Mouse (Mus musculus): Measurements from ENCODE around the gene Snx5. TPM values are rescaled to one million over a fixed set of nuclear protein-coding genes. Genes with fewer than 3 reads are reported as not detected.

Snx5 gene
- polyA plus RNA-seq, 1 experiment from 2014 or later, result 132 TPM

DNA sequence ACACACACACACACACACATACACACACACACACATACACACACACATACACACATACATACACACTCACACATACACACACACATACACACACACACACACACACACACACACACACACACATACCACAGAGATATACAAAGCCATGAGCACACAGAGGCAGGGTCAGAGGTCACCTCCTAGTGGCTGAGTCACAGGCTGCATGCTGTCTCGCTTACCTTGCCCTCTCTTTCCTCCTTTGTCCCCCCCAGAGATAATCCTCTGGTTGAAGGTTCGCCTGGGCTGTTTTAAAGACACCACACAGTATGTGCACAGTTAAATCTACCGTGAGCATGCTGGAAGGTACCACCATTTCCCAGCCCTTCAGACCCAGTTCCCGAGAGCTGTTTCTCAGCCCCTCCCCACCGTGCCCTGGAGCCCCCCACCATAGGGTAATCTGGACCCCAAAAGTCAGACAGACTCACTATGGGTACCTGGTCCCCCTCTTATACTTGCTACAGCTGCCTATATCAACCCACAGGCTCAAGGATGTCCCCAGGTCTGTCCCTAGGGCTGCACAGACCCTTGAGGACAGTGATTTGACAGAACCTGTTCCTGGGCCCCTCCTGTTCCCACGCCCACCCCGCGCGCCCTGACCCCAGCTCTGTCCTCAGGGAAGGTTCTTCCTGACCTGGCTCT is 56.1 kb downstream of the Snx5 start:
- no peak for ATAC-seq (ENCODE audit: insufficient number of reproducible peaks, insufficient read depth, low FRiP score, low TSS enrichment)
- Histone ChIP-seq H3K4me2 (replicated peaks) (peak overlapping the region; percentile 26; the same call in 1 of the 2 replicates), H3K36me3 (no peaks in the 10 kb centered on the region), H3K4me1 (peaks cover 11% of the 10 kb centered on the region), H3K9ac (no peak overlapping the region), H3K27ac (peak overlapping the region; percentile 72), H3K9me3 (no peaks in the 10 kb centered on the region), H3K27me3 (no peaks in the 10 kb centered on the region), H3K4me3 (no peak overlapping the region)
- 56% methylated on average over 9 of the region's 9 CpGs for WGBS

DNA sequence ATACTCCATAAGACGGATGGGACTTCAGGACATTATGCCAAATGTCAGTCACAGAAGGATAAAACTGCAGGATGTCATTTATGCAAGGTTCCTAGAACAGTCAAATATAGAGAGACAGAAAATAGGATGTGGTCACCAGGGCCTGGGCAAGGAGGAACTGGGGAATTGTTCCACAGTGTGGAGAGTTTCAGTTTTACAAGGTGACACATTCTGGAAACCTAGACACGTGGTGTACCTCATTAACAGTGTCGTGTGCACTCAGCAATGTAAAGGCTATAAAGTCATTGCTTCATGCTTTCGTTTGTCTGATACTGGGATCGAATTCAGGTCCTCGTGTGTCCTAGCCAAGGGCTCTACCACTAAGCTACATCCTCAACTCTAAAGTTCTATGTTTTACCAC is 56.9 kb downstream of the Snx5 start:
- H3K4me3 ChIP-seq, result no peak overlapping the region
- no peaks in the 10 kb centered on the region for H3K27me3 ChIP-seq
- ATAC-seq (ENCODE audit: insufficient number of reproducible peaks, insufficient read depth, low FRiP score, low TSS enrichment), result no peak
- no peaks in the 10 kb centered on the region for H3K9me3 ChIP-seq
- H3K4me2 ChIP-seq (replicated peaks), result no peak overlapping the region
- H3K4me1 ChIP-seq, result peaks cover 11% of the 10 kb centered on the region
- 86% methylated on average over 6 of the region's 6 CpGs for WGBS
- H3K36me3 ChIP-seq, result no peaks in the 10 kb centered on the region
- no peak overlapping the region for H3K9ac ChIP-seq
- no peak overlapping the region for H3K27ac ChIP-seq

GRCm38 (mm10) chr2:144209425-144209824 is 61.3 kb downstream of the Snx5 start:
- Histone ChIP-seq H3K4me2 (replicated peaks) (no peak overlapping the region), H3K27me3 (no peaks in the 10 kb centered on the region), H3K9me3 (no peaks in the 10 kb centered on the region), H3K9ac (no peak overlapping the region), H3K36me3 (no peaks in the 10 kb centered on the region), H3K4me3 (no peak overlapping the region), H3K4me1 (peaks cover 5% of the 10 kb centered on the region), H3K27ac (no peak overlapping the region)
- no peak for ATAC-seq (ENCODE audit: insufficient number of reproducible peaks, insufficient read depth, low FRiP score, low TSS enrichment)
- 83% methylated on average over 3 of the region's 3 CpGs for WGBS

DNA sequence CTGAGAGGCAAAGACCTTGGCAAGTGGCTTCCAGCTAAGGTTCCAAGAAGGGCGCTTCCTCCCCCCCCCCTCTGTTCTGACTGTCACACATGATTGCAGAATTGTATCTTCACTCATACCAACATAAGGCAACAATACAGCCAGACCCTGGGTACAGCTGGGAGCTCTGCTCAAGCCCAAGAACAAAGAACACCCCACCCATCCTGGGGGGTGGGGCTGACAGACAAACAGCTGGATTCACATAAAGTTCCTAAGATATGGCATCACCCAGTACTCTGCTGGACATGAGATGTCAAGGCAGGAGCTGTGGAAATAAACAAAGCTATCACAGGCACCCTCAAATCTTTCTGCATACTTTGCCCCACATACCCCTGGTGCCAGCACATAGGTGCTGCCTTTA is 63.3 kb downstream of the Snx5 start:
- Histone ChIP-seq H3K36me3 (no peaks in the 10 kb centered on the region), H3K9ac (no peak overlapping the region), H3K27ac (no peak overlapping the region), H3K4me2 (replicated peaks) (no peak overlapping the region), H3K4me1 (peaks cover 7% of the 10 kb centered on the region), H3K9me3 (no peaks in the 10 kb centered on the region), H3K4me3 (no peak overlapping the region), H3K27me3 (no peaks in the 10 kb centered on the region)
- 0 out of 2 replicates have a peak, but pooled peaks have one; percentile 32 for ATAC-seq (ENCODE audit: insufficient number of reproducible peaks, insufficient read depth, low FRiP score, low TSS enrichment)
- 81% methylated on average over 1 of the region's 1 CpGs for WGBS

DNA sequence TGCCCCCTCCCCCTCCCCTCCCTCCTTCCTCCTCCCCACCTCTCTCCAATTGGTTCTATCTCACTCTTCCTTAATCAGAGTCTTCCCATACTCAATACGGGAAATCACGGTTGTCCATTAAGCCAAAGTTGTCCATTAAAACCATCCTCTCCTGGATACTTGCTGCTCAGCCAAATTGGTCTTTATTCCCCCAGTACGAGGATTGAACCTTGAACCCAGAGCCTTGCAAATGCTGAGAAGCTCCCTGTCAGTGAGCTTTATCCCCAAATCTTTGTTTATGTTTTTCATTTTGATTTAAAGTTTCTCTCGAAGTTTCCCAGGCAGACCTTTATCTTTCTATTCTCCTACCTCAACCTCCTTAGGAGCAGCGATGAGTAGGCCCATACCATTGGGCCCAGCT is 67.7 kb downstream of the Snx5 start:
- 84% methylated on average over 5 of the region's 5 CpGs for WGBS
- Histone ChIP-seq H3K9me3 (no peaks in the 10 kb centered on the region), H3K36me3 (no peaks in the 10 kb centered on the region), H3K27ac (no peak overlapping the region), H3K4me2 (replicated peaks) (no peak overlapping the region), H3K4me3 (no peak overlapping the region), H3K9ac (no peak overlapping the region), H3K27me3 (no peaks in the 10 kb centered on the region), H3K4me1 (peaks cover 7% of the 10 kb centered on the region)
- ATAC-seq (ENCODE audit: insufficient number of reproducible peaks, insufficient read depth, low FRiP score, low TSS enrichment), result no peak

DNA sequence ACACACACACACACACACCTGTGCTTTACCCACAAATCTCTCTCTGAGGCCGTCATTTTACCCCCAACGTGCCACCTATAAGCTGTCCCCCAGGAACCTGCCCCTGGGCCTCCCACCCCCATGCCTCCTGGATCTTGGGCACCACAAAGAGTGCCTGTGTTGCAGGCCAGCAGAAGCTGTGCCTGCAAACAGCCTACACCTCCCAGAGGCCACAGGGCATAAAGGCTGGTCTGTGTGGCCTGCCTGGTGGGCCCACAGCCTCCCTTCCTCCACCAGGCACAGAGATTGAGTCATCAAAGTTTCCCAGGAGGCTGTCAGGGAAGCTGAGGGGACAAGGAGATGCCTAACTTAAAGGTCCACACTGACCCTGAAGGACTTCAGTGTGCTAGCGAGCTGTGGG is 68.1 kb downstream of the Snx5 start:
- no peaks in the 10 kb centered on the region for H3K9me3 ChIP-seq
- no peak overlapping the region for H3K4me2 ChIP-seq (replicated peaks)
- ATAC-seq (ENCODE audit: insufficient number of reproducible peaks, insufficient read depth, low FRiP score, low TSS enrichment), result no peak
- 49% methylated on average over 3 of the region's 3 CpGs for WGBS
- no peak overlapping the region for H3K9ac ChIP-seq
- peaks cover 7% of the 10 kb centered on the region for H3K4me1 ChIP-seq
- H3K27me3 ChIP-seq, result no peaks in the 10 kb centered on the region
- H3K4me3 ChIP-seq, result no peak overlapping the region
- no peaks in the 10 kb centered on the region for H3K36me3 ChIP-seq
- H3K27ac ChIP-seq, result no peak overlapping the region

- 68% methylated on average over 4 of the region's 4 CpGs for WGBS
- no peak for ATAC-seq (ENCODE audit: insufficient number of reproducible peaks, insufficient read depth, low FRiP score, low TSS enrichment)
- Histone ChIP-seq H3K27ac (no peak overlapping the region), H3K4me3 (no peak overlapping the region), H3K4me2 (replicated peaks) (no peak overlapping the region), H3K27me3 (no peaks in the 10 kb centered on the region), H3K4me1 (peaks cover 4% of the 10 kb centered on the region), H3K9ac (no peak overlapping the region), H3K9me3 (no peaks in the 10 kb centered on the region), H3K36me3 (no peaks in the 10 kb centered on the region)
Measured at GRCm38 (mm10) chr2:144202151-144202550, 68.6 kb downstream of the Snx5 start.

Other genes starting within 250 kb of the Snx5 start
- not detected in 2 replicates for gene Banf2, start 237.8 kb downstream of the Snx5 start, polyA plus RNA-seq (2016; fragmentation: Nextera tagmentation; extraction: Ambion mirVana)
- gene Mgme1, start 243 bp downstream of the Snx5 start, polyA plus RNA-seq (2016; fragmentation: Nextera tagmentation; extraction: Ambion mirVana), result 19.4 and 19.8 TPM in 2 replicates
- 1.1 and 1.6 TPM in 2 replicates for gene Ovol2, start 61.2 kb upstream of the Snx5 start, polyA plus RNA-seq (2016; fragmentation: Nextera tagmentation; extraction: Ambion mirVana)
- gene Kat14, start 98.1 kb upstream of the Snx5 start, polyA plus RNA-seq (2016; fragmentation: Nextera tagmentation; extraction: Ambion mirVana), result 51.3 and 53.3 TPM in 2 replicates
- gene Pet117, start 98.1 kb upstream of the Snx5 start, polyA plus RNA-seq (2016; fragmentation: Nextera tagmentation; extraction: Ambion mirVana), result not detected in 2 replicates